Mouse (Mus musculus): Measurements from ENCODE around the gene Ctsd.

DNA sequence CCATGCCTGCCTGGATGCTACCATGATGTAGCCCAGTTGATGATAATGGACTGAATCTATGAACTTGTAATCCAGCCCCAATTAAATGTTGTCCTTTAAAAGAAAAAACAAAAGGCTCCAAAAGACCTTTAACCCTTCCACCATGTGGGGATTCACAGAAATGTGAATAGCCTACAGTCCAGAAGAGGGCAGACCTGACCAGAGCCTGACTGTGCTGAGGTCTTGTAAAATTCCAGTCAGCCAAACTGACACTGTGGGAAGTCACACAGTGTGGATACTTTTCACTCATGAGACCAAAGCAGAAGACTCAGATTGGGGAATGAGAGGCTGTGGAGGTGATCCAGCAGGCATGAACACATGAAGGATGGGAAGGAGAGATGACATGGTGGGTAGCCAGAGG is 27.1 kb downstream of the Ctsd start:
- TF ChIP-seq CHD2 (IDR thresholded peaks at IDR 0.05; ENCODE audit: low read depth, low read length) (no peak), MAFK (IDR thresholded peaks at IDR 0.05; ENCODE audit: insufficient read depth, low read depth, low read length) (no peak), HCFC1 (IDR thresholded peaks at IDR 0.05; ENCODE audit: borderline replicate concordance, insufficient read depth, low read length) (no peak), ZC3H11A (IDR thresholded peaks at IDR 0.05; ENCODE audit: borderline replicate concordance, low read depth, low read length) (no peak)
